Mouse (Mus musculus): ENCODE measurements at regions not wholly inside any gene's neighbourhood (a gene's known extent, or its start where the extent isn't known, plus 50 kb on each side); places are given as distances from the start of the nearest gene placed in this dataset.
"Not testable (repeated sequence)": the region's sequence is repeated elsewhere in the genome, so short reads cannot be mapped to it uniquely, and the experiment has no call there.

DNA sequence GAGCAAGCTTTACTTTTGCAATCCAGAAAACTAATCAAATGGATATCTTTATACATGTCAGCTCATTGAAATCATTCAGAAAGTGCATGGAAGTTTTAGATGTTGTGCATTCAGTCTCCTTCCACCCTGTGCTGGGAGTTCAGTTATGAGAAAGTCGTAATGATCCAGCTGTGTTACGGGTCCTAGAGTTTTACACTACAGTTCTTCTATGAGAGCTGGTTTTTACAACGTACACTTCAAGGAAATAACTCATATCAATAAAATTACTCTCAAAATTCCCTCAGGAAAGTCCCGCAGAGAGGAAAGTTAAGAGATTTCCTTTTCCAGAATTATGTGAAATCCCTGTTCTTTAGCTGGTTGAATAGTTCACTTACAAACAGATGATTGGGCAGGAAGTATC, 418.1 kb upstream of the Slc10a2 start:
- no peak for DNase-seq

DNA sequence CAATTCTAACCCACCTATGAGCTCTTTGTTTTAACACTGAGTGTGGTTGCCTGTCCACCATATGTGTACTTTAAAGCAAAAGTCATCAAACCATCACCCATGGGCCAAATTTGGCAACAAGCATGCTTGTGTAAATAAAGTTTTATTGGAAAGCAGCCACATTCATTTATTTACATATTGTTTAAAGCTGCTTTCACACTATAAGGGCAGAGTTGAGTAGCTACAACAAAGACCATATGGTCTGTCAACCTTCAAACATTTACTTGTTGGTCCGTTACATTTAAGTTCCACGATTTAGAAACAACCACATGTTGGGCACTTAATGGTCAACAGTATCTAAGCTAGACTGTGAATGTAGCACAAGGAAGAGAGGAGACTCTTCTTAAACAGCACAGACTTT, 390.7 kb upstream of the Slc10a2 start:
- no peak for DNase-seq

DNA sequence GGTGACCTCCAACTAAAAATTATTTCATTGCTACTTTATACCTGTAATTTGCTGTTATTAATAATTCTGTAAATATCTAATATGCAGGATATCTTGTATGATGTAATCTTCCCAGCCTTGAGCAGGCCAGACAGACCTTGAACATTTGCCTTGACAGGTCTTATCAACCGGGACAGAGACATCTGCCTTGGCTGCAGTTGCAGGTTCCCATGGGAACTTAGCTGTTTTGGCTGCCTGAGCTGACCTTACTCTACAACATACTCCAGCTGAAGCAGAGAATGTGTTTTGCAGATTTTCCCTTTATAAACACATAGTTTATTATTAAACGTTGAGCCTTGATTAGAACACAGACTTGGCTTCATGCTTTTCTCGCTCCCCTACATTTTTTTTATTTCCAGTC, 385.3 kb upstream of the Slc10a2 start:
- DNase-seq: peak in 1 of 2 experiments; percentile 20

- DNase-seq: no peak
Measured at GRCm38 (mm10) chr8:5482938-5483337, 377.8 kb upstream of the Slc10a2 start.

GRCm38 (mm10) chr8:5472999-5473398, 367.8 kb upstream of the Slc10a2 start:
- no peak for DNase-seq

GRCm38 (mm10) chr8:5472582-5472981, 367.4 kb upstream of the Slc10a2 start:
- DNase-seq: no peak

DNA sequence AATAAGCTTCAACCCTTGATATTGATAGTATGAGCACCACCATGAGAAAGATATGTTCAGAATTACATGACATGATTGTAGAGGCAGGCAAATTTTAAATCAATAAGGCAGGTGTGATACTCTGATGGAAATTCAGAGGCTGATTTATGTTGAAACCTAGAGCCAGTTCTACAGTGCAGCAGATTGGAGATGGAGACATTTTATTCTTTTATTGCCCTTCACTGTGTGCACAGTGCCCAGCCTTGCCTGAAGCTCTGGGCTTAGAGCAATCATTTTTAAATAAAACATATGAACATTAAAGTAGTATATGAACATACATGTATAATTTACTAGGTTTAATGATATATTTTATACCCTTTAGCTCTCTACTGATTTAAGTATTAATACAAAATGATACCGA, 352.5 kb upstream of the Slc10a2 start:
- no peak for DNase-seq

GRCm38 (mm10) chr8:5453469-5453868, 348.3 kb upstream of the Slc10a2 start:
- DNase-seq: no peak

- not testable (repeated sequence) for DNase-seq
Measured at GRCm38 (mm10) chr8:5442243-5442642, 337.1 kb upstream of the Slc10a2 start.

GRCm38 (mm10) chr8:5440404-5440803, 335.3 kb upstream of the Slc10a2 start:
- not testable (repeated sequence) for DNase-seq

- DNase-seq: no peak
Measured at GRCm38 (mm10) chr8:5439054-5439453, 333.9 kb upstream of the Slc10a2 start.

- DNase-seq: no peak
Measured at GRCm38 (mm10) chr8:5428303-5428971, 323.3 kb upstream of the Slc10a2 start.

- not testable (repeated sequence) for DNase-seq
Measured at GRCm38 (mm10) chr8:5416841-5417240, 311.7 kb upstream of the Slc10a2 start.

GRCm38 (mm10) chr8:5384851-5385250, 279.7 kb upstream of the Slc10a2 start:
- DNase-seq: no peak

- DNase-seq: no peak
Measured at GRCm38 (mm10) chr8:5378001-5378400, 272.9 kb upstream of the Slc10a2 start.

GRCm38 (mm10) chr8:5339953-5340352, 234.8 kb upstream of the Slc10a2 start:
- DNase-seq: no peak

DNA sequence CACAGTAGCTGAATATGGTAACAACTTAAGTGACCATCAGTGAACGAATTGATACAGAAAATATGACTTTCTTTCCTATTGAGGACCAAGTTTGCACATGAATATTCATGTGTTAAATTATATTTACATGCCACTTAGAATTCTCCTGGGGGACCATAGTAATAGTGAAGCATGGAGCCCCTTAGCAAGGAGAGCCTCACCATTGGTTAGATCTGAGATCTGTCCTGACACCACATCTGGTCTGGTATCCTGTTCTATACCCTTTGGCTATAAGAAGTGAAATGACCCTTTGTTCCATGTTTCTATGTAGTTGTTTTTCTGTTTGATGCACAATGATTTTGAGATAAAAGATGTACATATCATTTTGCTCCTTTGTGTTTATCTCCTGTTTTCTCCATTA, 209.4 kb upstream of the Slc10a2 start:
- DNase-seq: no peak

GRCm38 (mm10) chr8:5299982-5300381, 194.8 kb upstream of the Slc10a2 start:
- no peak for DNase-seq

- DNase-seq: no peak
Measured at GRCm38 (mm10) chr8:5297190-5297589, 192.0 kb upstream of the Slc10a2 start.

GRCm38 (mm10) chr8:5285708-5286161, 180.6 kb upstream of the Slc10a2 start:
- no peak for DNase-seq

- no peak for DNase-seq
Measured at GRCm38 (mm10) chr8:5283799-5284198, 178.6 kb upstream of the Slc10a2 start.

DNA sequence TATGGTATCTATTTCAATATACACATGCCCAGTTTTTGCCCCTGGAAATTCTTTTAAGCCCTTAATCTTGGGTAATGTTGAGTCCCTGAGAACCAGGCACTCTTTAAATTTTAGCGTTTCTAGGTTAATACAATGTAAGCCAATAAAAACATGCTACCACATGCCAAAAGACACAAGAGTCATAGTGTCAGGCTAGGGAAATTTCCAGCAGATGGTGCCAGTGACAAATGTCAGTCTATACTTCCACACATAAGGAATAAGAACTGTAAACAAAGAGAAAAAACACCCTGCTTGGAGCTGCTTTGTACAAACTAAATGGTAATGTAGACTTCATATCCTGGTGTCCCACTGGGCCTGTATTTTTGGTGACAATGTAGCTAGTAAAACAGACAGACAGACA, 157.2 kb upstream of the Slc10a2 start:
- DNase-seq: no peak

DNA sequence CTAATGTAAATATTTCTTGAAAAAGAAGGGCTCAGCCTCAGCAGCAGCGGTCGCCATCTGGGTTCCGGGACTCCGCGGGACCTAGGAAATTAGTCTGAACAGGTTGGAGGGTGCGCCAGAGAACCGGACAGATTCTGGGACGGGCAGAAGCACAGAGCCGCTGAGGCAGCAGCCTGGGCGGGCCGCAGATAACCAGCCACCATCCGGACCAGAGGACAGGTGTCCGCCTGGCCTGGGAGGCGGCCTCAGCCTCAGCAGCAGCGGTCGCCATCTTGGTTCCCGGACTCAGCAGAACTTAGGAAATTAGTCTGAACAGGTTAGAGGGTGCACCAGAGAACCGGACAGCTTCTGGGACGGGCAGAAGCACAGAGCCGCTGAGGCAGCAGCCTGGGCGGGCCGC, 136.7 kb upstream of the Slc10a2 start:
- peak; percentile 36 to 56 for DNase-seq
